44 mouse cellular contexts compared by ENCODE assay signal in genomic region chr8:95543065-95543464, GRCm38 (mm10). TPM values are rescaled to one million over a fixed set of nuclear protein-coding genes. Genes with fewer than 3 reads are reported as not detected.
"Had no signal": no experiment of that assay in that cellular context is flagged by ENCODE, and none has a peak within 500 bp of the region (broad histone marks: within the 10 kb centered on the region; RNA-seq: fewer than 3 reads in every experiment).

No protein-coding gene starts in this region.

- H3K4me3 ChIP-seq: limb, embryonic 10.5 days; limb, embryonic 12.5 days; limb, embryonic 13.5 days; limb, embryonic 15.5 days; liver, embryonic 12.5 days; liver, embryonic 13.5 days; liver, embryonic 15.5 days; lung, embryonic 15.5 days; megakaryocyte, embryonic 14.5 days; midbrain, embryonic 10.5 days; midbrain, embryonic 12.5 days; midbrain, embryonic 13.5 days; midbrain, embryonic 15.5 days; myocyte; neural tube, embryonic 12.5 days had no signal

- H3K4me1 ChIP-seq: limb, embryonic 12.5 days; limb, embryonic 13.5 days; limb, embryonic 15.5 days; liver, embryonic 12.5 days; liver, embryonic 13.5 days; liver, embryonic 15.5 days; lung, embryonic 15.5 days; megakaryocyte, embryonic 14.5 days; midbrain, embryonic 15.5 days had no signal

- H3K27ac ChIP-seq: limb, embryonic 10.5 days; limb, embryonic 12.5 days; limb, embryonic 13.5 days; limb, embryonic 15.5 days; liver, embryonic 12.5 days; liver, embryonic 13.5 days; liver, embryonic 14.5 days; liver, embryonic 15.5 days; lung, embryonic 15.5 days; macrophage; midbrain, embryonic 10.5 days; midbrain, embryonic 12.5 days; midbrain, embryonic 13.5 days; midbrain, embryonic 15.5 days; neural tube, embryonic 12.5 days had no signal

- DNase-seq: left cerebral cortex, postnatal 4 days; liver; liver, embryonic 13.5 days; liver, postnatal 0 days; lung, adult 18-20 months; lung, adult 2 months; lung, embryonic 14.5 days; lung, postnatal 10 days; lung, postnatal 14 days; lung, postnatal 36 days; lung, postnatal 4 days had no signal

- H3K36me3 ChIP-seq: limb, embryonic 10.5 days; limb, embryonic 12.5 days; limb, embryonic 13.5 days; limb, embryonic 15.5 days; liver, embryonic 12.5 days; liver, embryonic 13.5 days; liver, embryonic 15.5 days; lung, embryonic 15.5 days; midbrain, embryonic 10.5 days; midbrain, embryonic 12.5 days; midbrain, embryonic 13.5 days; midbrain, embryonic 15.5 days; neural tube, embryonic 12.5 days had no signal

- H3K27me3 ChIP-seq: limb, embryonic 12.5 days; limb, embryonic 13.5 days; limb, embryonic 15.5 days; liver, embryonic 12.5 days; liver, embryonic 13.5 days; liver, embryonic 15.5 days; lung, embryonic 15.5 days; midbrain, embryonic 12.5 days; midbrain, embryonic 13.5 days; midbrain, embryonic 15.5 days; neural tube, embryonic 12.5 days had no signal

- H3K9me3 ChIP-seq: limb, embryonic 10.5 days; limb, embryonic 12.5 days; limb, embryonic 13.5 days; limb, embryonic 15.5 days; liver, embryonic 12.5 days; liver, embryonic 13.5 days; liver, embryonic 15.5 days; lung, embryonic 15.5 days; midbrain, embryonic 10.5 days; midbrain, embryonic 12.5 days; midbrain, embryonic 13.5 days; midbrain, embryonic 15.5 days; neural tube, embryonic 12.5 days had no signal

- H3K4me2 ChIP-seq: limb, embryonic 12.5 days; limb, embryonic 13.5 days; limb, embryonic 15.5 days; liver, embryonic 11.5 days; liver, embryonic 12.5 days; liver, embryonic 13.5 days; liver, embryonic 15.5 days; lung, embryonic 14.5 days; lung, embryonic 15.5 days; midbrain, embryonic 12.5 days; midbrain, embryonic 13.5 days; midbrain, embryonic 15.5 days; neural tube, embryonic 12.5 days had no signal

- ATAC-seq: liver, embryonic 12.5 days; liver, postnatal 0 days; lung, postnatal 0 days; midbrain, embryonic 13.5 days; midbrain, embryonic 15.5 days; midbrain, embryonic 16.5 days had no signal

- H3K9ac ChIP-seq: limb, embryonic 12.5 days; limb, embryonic 13.5 days; limb, embryonic 15.5 days; liver, embryonic 12.5 days; liver, embryonic 13.5 days; liver, embryonic 14.5 days; liver, embryonic 15.5 days; liver, postnatal 0 days; lung, embryonic 14.5 days; lung, embryonic 15.5 days; midbrain, embryonic 12.5 days; midbrain, embryonic 13.5 days; midbrain, embryonic 15.5 days; neural tube, embryonic 12.5 days had no signal

RNA-seq across cellular contexts. Expression of gene Ccdc113, which starts 9.2 kb away (rescaled TPM):
- total RNA-seq: liver, adult 2 months; megakaryocyte progenitor cell, adult 5-6 weeks; megakaryocyte, adult 5-6 weeks; megakaryocyte-erythroid progenitor cell, adult 5-6 weeks; monocyte, adult 5-6 weeks had no signal
- polyA plus RNA-seq: limb, embryonic 10.5 days; limb, embryonic 11.5 days; limb, embryonic 12.5 days; liver, adult 2 months; liver, embryonic 11.5 days; liver, embryonic 12.5 days; liver, embryonic 13.5 days; liver, embryonic 14.5 days; liver, embryonic 15.5 days; liver, embryonic 16.5 days; liver, postnatal 0 days; macrophage; myocyte had no signal

RNA-seq across cellular contexts. Expression of gene Prss54, which starts 33.1 kb away (rescaled TPM):
- total RNA-seq: left cerebral cortex, adult 8-10 months; left cerebral cortex, postnatal 10 days; left cerebral cortex, postnatal 25 days; left cerebral cortex, postnatal 4 days; liver, adult 2 months; megakaryocyte progenitor cell, adult 5-6 weeks; megakaryocyte, adult 5-6 weeks; megakaryocyte-erythroid progenitor cell, adult 5-6 weeks; midbrain, postnatal 0 days; monocyte, adult 5-6 weeks had no signal
- polyA plus RNA-seq: limb, embryonic 10.5 days; limb, embryonic 11.5 days; limb, embryonic 12.5 days; limb, embryonic 13.5 days; limb, embryonic 14.5 days; limb, embryonic 15.5 days; liver, adult 2 months; liver, embryonic 11.5 days; liver, embryonic 12.5 days; liver, embryonic 13.5 days; liver, embryonic 14.5 days; liver, embryonic 15.5 days; liver, embryonic 16.5 days; liver, postnatal 0 days; lung, adult 2 months; lung, embryonic 14.5 days; lung, embryonic 15.5 days; lung, embryonic 16.5 days; lung, postnatal 0 days; macrophage; midbrain, embryonic 10.5 days; midbrain, embryonic 12.5 days; midbrain, embryonic 13.5 days; midbrain, embryonic 15.5 days; midbrain, embryonic 16.5 days; midbrain, postnatal 0 days; myocyte; neural tube, embryonic 11.5 days; neural tube, embryonic 12.5 days had no signal
